23 mouse cellular contexts compared by ENCODE assay signal in genomic region chr6:97866575-97866974, GRCm38 (mm10).
"Had no signal": no experiment of that assay in that cellular context is flagged by ENCODE, and none has a peak within 500 bp of the region (broad histone marks: within the 10 kb centered on the region; RNA-seq: fewer than 3 reads in every experiment).

No protein-coding gene starts in this region.

- H3K4me2 ChIP-seq: limb, embryonic 13.5 days; liver, embryonic 13.5 days; lung, embryonic 14.5 days; midbrain, embryonic 13.5 days; neural tube, embryonic 13.5 days; stomach, embryonic 15.5 days had no signal

- H3K36me3 ChIP-seq: limb, embryonic 10.5 days; limb, embryonic 13.5 days; liver, embryonic 13.5 days; midbrain, embryonic 10.5 days; midbrain, embryonic 13.5 days; neural tube, embryonic 13.5 days; stomach, embryonic 15.5 days had no signal

- DNase-seq: kidney, adult 18-20 months; kidney, postnatal 25 days; layer of hippocampus, adult 9-11 months; liver; liver, embryonic 13.5 days; lung, embryonic 14.5 days; retina, postnatal 1 day; right cerebral cortex, postnatal 25 days; spleen, adult 18-20 months; thymus, adult 18-20 months; thymus, postnatal 36 days had no signal

- H3K27ac ChIP-seq: kidney, postnatal 0 days; layer of hippocampus, adult 2 months; limb, embryonic 10.5 days; limb, embryonic 13.5 days; liver, embryonic 13.5 days; midbrain, embryonic 10.5 days; midbrain, embryonic 13.5 days; neural tube, embryonic 13.5 days; stomach, embryonic 15.5 days had no signal

- ATAC-seq: lung, postnatal 0 days; midbrain, embryonic 13.5 days; midbrain, embryonic 16.5 days had no signal

- H3K27me3 ChIP-seq: limb, embryonic 13.5 days; liver, embryonic 13.5 days; megakaryocyte, embryonic 14.5 days; midbrain, embryonic 13.5 days; neural tube, embryonic 13.5 days; stomach, embryonic 15.5 days had no signal

- H3K4me3 ChIP-seq: layer of hippocampus, adult 2 months; limb, embryonic 10.5 days; limb, embryonic 13.5 days; liver, embryonic 13.5 days; megakaryocyte, embryonic 14.5 days; midbrain, embryonic 10.5 days; midbrain, embryonic 13.5 days; myocyte; neural tube, embryonic 13.5 days; stomach, embryonic 15.5 days had no signal

- H3K4me1 ChIP-seq: limb, embryonic 13.5 days; liver, embryonic 13.5 days; midbrain, embryonic 13.5 days; neural tube, embryonic 13.5 days; stomach, embryonic 15.5 days had no signal

- H3K9me3 ChIP-seq: limb, embryonic 10.5 days; limb, embryonic 13.5 days; liver, embryonic 13.5 days; megakaryocyte, embryonic 14.5 days; midbrain, embryonic 10.5 days; midbrain, embryonic 13.5 days; neural tube, embryonic 13.5 days; stomach, embryonic 15.5 days had no signal

- H3K9ac ChIP-seq: limb, embryonic 13.5 days; liver, embryonic 13.5 days; lung, embryonic 14.5 days; midbrain, embryonic 13.5 days; neural tube, embryonic 13.5 days; stomach, embryonic 15.5 days had no signal
